ENCODE assay signal across 8 mouse cellular contexts in the genomic region with DNA sequence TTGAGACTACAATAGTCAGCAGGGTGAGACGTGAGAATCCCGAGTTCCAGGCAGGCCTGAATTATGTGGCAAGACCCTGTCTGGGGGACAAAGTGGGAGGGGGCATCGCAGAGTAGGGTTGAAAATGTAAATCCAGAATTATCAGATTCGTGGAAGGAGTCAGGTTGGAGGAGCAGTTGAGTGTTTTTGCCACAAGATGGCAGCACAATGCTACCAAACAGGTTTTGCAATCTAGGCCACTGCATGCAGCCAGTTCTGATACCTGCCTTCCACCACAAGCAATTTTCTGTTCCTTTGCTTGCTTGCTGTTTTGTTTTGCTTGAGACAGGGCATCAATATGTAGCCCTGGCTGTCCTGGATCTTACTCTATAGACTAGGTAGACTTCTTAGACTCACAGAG. TPM values are rescaled to one million over a fixed set of nuclear protein-coding genes. Genes with fewer than 3 reads are reported as not detected.
DNase-seq lines count a peak whose midpoint lies in the region; ATAC-seq and TF ChIP-seq lines count a peak whose summit lies in the region.

No protein-coding gene starts in this region.

- H3K36me3 ChIP-seq in MEL (ENCODE audit: control insufficient read depth in 1 of 2, insufficient read depth in 2 of 2, low read length in 2 of 2) = peaks cover 0 to 2% of the 10 kb centered on the region in 2 experiments; a peak in 2 of 4 replicates
- peaks cover 31% of the 10 kb centered on the region for H3K36me3 ChIP-seq in embryonic facial prominence, embryonic 14.5 days (ENCODE audit: control insufficient read depth, insufficient read depth, low read length)

- no peak for TF ChIP-seq POLR2A in MEL (IDR thresholded peaks at IDR 0.05; ENCODE audit: control insufficient read depth in 1 of 2, insufficient read depth in 1 of 2, low read depth in 1 of 2, low read length in 2 of 2, poor library complexity in 1 of 2)

- no peak overlapping the region for H3K4me2 ChIP-seq in embryonic facial prominence, embryonic 14.5 days (ENCODE audit: low read depth, low read length)

- no peak overlapping the region for H3K4me3 ChIP-seq in MEL (ENCODE audit: control insufficient read depth in 1 of 2, insufficient read depth in 1 of 2, low read depth in 2 of 2, low read length in 2 of 2)
- no peak overlapping the region for H3K4me3 ChIP-seq in embryonic facial prominence, embryonic 14.5 days (ENCODE audit: low read depth, low read length)

- no peak overlapping the region for H3K9ac ChIP-seq in MEL (ENCODE audit: control insufficient read depth, low read depth, low read length, poor library complexity, severe bottlenecking)
- no peak overlapping the region for H3K9ac ChIP-seq in embryonic facial prominence, embryonic 14.5 days (ENCODE audit: low read depth, low read length)

- peak; percentile 59 to 68 (median 66) for TF ChIP-seq CTCF in MEL (IDR thresholded peaks at IDR 0.05 in 2 of 3, conservative IDR thresholded peaks at IDR 0.05 in 1 of 3; ENCODE audit: control insufficient read depth in 1 of 3, insufficient read depth in 1 of 3, low read depth in 2 of 3, low read length in 3 of 3, poor library complexity in 1 of 3, severe bottlenecking in 1 of 3)

- 3% methylated on average over 4 of the region's 4 CpGs for WGBS in embryonic facial prominence, embryonic 14.5 days

- peak; percentile 73 for TF ChIP-seq RAD21 in MEL (IDR thresholded peaks at IDR 0.05; ENCODE audit: low read depth, low read length)

- H3K4me1 ChIP-seq in MEL (ENCODE audit: control insufficient read depth in 1 of 2, insufficient read depth in 2 of 2, low read length in 2 of 2) = peaks cover 0 to 4% of the 10 kb centered on the region in 2 experiments; a peak in 1 of 4 replicates
- peaks cover 8% of the 10 kb centered on the region; the same call in 1 of the 2 replicates for H3K4me1 ChIP-seq in embryonic facial prominence, embryonic 14.5 days (ENCODE audit: control insufficient read depth, insufficient read depth, low read length)

- no peaks in the 10 kb centered on the region for H3K9me3 ChIP-seq in MEL (replicated peaks; ENCODE audit: insufficient read depth, low read length)
- no peaks in the 10 kb centered on the region for H3K9me3 ChIP-seq in embryonic facial prominence, embryonic 14.5 days (ENCODE audit: control insufficient read depth, low read length)

- no peak for ATAC-seq in embryonic facial prominence, embryonic 14.5 days (ENCODE audit: low read depth)
- peak; percentile 52 to 62; a peak in 3 of 4 replicates for ATAC-seq in hematopoietic stem cell, adult 5-6 weeks (replicated peaks in 1 of 2; ENCODE audit: insufficient read depth in 1 of 2, low FRiP score in 2 of 2, low TSS enrichment in 1 of 2, low read depth in 1 of 2, poor library complexity in 2 of 2, severe bottlenecking in 2 of 2)

- H3K27me3 ChIP-seq in MEL (ENCODE audit: control insufficient read depth in 1 of 2, insufficient read depth in 2 of 2, low read length in 2 of 2) = no peaks in the 10 kb centered on the region
- H3K27me3 ChIP-seq in embryonic facial prominence, embryonic 14.5 days (replicated peaks; ENCODE audit: control insufficient read depth, insufficient read depth, low read length) = no peaks in the 10 kb centered on the region

- no peak overlapping the region for H3K27ac ChIP-seq in MEL (ENCODE audit: control insufficient read depth, low read depth, low read length)
- no peak overlapping the region for H3K27ac ChIP-seq in embryonic facial prominence, embryonic 14.5 days (replicated peaks; ENCODE audit: low read depth, low read length)

- no peaks in the 10 kb centered on the region for H3K79me2 ChIP-seq in MEL (ENCODE audit: control insufficient read depth, insufficient read depth, low read length, poor library complexity)

- peak; percentile 86 for DNase-seq in MEL (ENCODE audit: low read depth, low spot score)
- DNase-seq in adrenal gland, postnatal 36 days = peak; percentile 73 to 79
- DNase-seq in embryonic facial prominence, embryonic 14.5 days (ENCODE audit: low spot score) = peak; percentile 82
- DNase-seq in layer of hippocampus, postnatal 10 days (ENCODE audit: low spot score in 2 of 2) = peak; percentile 83
- peak; percentile 52 to 83 for DNase-seq in lung, postnatal 4 days
- peak; percentile 83 to 84 for DNase-seq in right cerebral cortex, postnatal 10 days (ENCODE audit: low spot score in 2 of 2)
- DNase-seq in yolk sac, embryonic 10.5 days (ENCODE audit: low spot score) = peak; percentile 37

- TF ChIP-seq EP300 in MEL (IDR thresholded peaks at IDR 0.05; ENCODE audit: low read depth in 1 of 2, low read length in 2 of 2) = no peak

TF ChIP-seq in MEL, 35 proteins besides CTCF, POLR2A, EP300 and RAD21:
- TF ChIP-seq GATA1 (IDR thresholded peaks at IDR 0.05; ENCODE audit: low read depth, low read length) = 0 out of 2 replicates have a peak, but pooled peaks have one; percentile 11
- peak; percentile 65 for TF ChIP-seq SMC3 (IDR thresholded peaks at IDR 0.05; ENCODE audit: low read depth, low read length)
- peak; percentile 94 for TF ChIP-seq ZNF384 (IDR thresholded peaks at IDR 0.05; ENCODE audit: low read depth, low read length)
- no peak for TF ChIP-seq E2F4 (IDR thresholded peaks at IDR 0.05; ENCODE audit: borderline replicate concordance, low read depth, low read length)
- peak; percentile 74 for TF ChIP-seq ZC3H11A (IDR thresholded peaks at IDR 0.05; ENCODE audit: low read depth, low read length)
- TF ChIP-seq GABPA (IDR thresholded peaks at IDR 0.05; ENCODE audit: low read depth, low read length) = no peak
- 0 out of 2 replicates have a peak, but pooled peaks have one; percentile 38 for TF ChIP-seq TBP (IDR thresholded peaks at IDR 0.05; ENCODE audit: low read depth, low read length)

RNA-seq across cellular contexts. Expression of a gene that starts 2.6 kb away (rescaled TPM):
- 8.9 and 9.9 TPM in 2 replicates for total RNA-seq in MEL (2012; rRNA removed)
- polyA plus RNA-seq in MEL (2012; ENCODE audit: insufficient read depth in 1 of 2, insufficient read length in 2 of 2, low read depth in 1 of 2, low replicate concordance in 2 of 2, missing spikeins in 1 of 2) = 10 to 100 TPM in 1 of 2 experiments, not detected in 1; 11.1 TPM
- total RNA-seq in adrenal gland, postnatal 36 days (2021) = 100 to 1,000 TPM; 329 to 440 TPM
- 7.4 and 17.0 TPM in 2 replicates for polyA plus RNA-seq in embryonic facial prominence, embryonic 14.5 days (2014; fragmentation: Nextera tagmentation; extraction: Ambion mirVana)
- not detected in 2 replicates for total RNA-seq in hematopoietic stem cell, adult 5-6 weeks (2017)
- total RNA-seq in layer of hippocampus, postnatal 10 days (2021) = 1 to 10 TPM; 5.3 to 5.6 TPM

RNA-seq across cellular contexts. Expression of a gene that starts 11.8 kb away (rescaled TPM):
- total RNA-seq in MEL (2012; rRNA removed) = 30.6 and 35.5 TPM in 2 replicates
- polyA plus RNA-seq in MEL (2012; ENCODE audit: insufficient read depth in 1 of 2, insufficient read length in 2 of 2, low read depth in 1 of 2, low replicate concordance in 2 of 2, missing spikeins in 1 of 2) = 10 to 100 TPM in 1 of 2 experiments, not detected in 1; 38.9 TPM
- total RNA-seq in adrenal gland, postnatal 36 days (2021) = 10 to 100 TPM; 46.2 to 57.2 TPM
- 18.1 and 18.4 TPM in 2 replicates for polyA plus RNA-seq in embryonic facial prominence, embryonic 14.5 days (2014; fragmentation: Nextera tagmentation; extraction: Ambion mirVana)
- 117 and 134 TPM in 2 replicates for total RNA-seq in hematopoietic stem cell, adult 5-6 weeks (2017)
- 10 to 100 TPM; 52.7 to 56.3 TPM for total RNA-seq in layer of hippocampus, postnatal 10 days (2021)

RNA-seq across cellular contexts. Expression of a gene that starts 17.3 kb away (rescaled TPM):
- 31.7 and 38.3 TPM in 2 replicates for total RNA-seq in MEL (2012; rRNA removed)
- 100 to 1,000 TPM in 1 of 2 experiments, not detected in 1; 354 TPM for polyA plus RNA-seq in MEL (2012; ENCODE audit: insufficient read depth in 1 of 2, insufficient read length in 2 of 2, low read depth in 1 of 2, low replicate concordance in 2 of 2, missing spikeins in 1 of 2)
- total RNA-seq in adrenal gland, postnatal 36 days (2021) = 100 to 1,000 TPM; 587 to 633 TPM
- polyA plus RNA-seq in embryonic facial prominence, embryonic 14.5 days (2014; fragmentation: Nextera tagmentation; extraction: Ambion mirVana) = 96.4 and 107 TPM in 2 replicates
- total RNA-seq in hematopoietic stem cell, adult 5-6 weeks (2017) = 215 and 230 TPM in 2 replicates
- total RNA-seq in layer of hippocampus, postnatal 10 days (2021) = 100 to 1,000 TPM; 215 to 229 TPM

RNA-seq across cellular contexts. Expression of a gene that starts 50.4 kb away (rescaled TPM):
- 109 and 128 TPM in 2 replicates for total RNA-seq in MEL (2012; rRNA removed)
- 100 to 1,000 TPM in 1 of 2 experiments, not detected in 1; 118 TPM for polyA plus RNA-seq in MEL (2012; ENCODE audit: insufficient read depth in 1 of 2, insufficient read length in 2 of 2, low read depth in 1 of 2, low replicate concordance in 2 of 2, missing spikeins in 1 of 2)
- 10 to 100 TPM; 69.4 to 76.1 TPM for total RNA-seq in adrenal gland, postnatal 36 days (2021)
- 172 and 180 TPM in 2 replicates for polyA plus RNA-seq in embryonic facial prominence, embryonic 14.5 days (2014; fragmentation: Nextera tagmentation; extraction: Ambion mirVana)
- total RNA-seq in hematopoietic stem cell, adult 5-6 weeks (2017) = 41.9 and 45.3 TPM in 2 replicates
- 10 to 100 TPM; 57.5 to 71.1 TPM for total RNA-seq in layer of hippocampus, postnatal 10 days (2021)

RNA-seq across cellular contexts. Expression of a gene that starts 50.8 kb away (rescaled TPM):
- 54.8 and 55.0 TPM in 2 replicates for total RNA-seq in MEL (2012; rRNA removed)
- 10 to 100 TPM in 1 of 2 experiments, not detected in 1; 72.6 TPM for polyA plus RNA-seq in MEL (2012; ENCODE audit: insufficient read depth in 1 of 2, insufficient read length in 2 of 2, low read depth in 1 of 2, low replicate concordance in 2 of 2, missing spikeins in 1 of 2)
- total RNA-seq in adrenal gland, postnatal 36 days (2021) = 10 to 100 TPM; 98.7 to 99.8 TPM
- 166 and 169 TPM in 2 replicates for polyA plus RNA-seq in embryonic facial prominence, embryonic 14.5 days (2014; fragmentation: Nextera tagmentation; extraction: Ambion mirVana)
- 24.8 and 35.0 TPM in 2 replicates for total RNA-seq in hematopoietic stem cell, adult 5-6 weeks (2017)
- total RNA-seq in layer of hippocampus, postnatal 10 days (2021) = 100 to 1,000 TPM; 157 to 171 TPM

Comparison
In these comparisons a context has a peak if more than half of its experiments do, and no peak if none do; other contexts are left out.
1. RNA of a gene that starts 2.6 kb away (total RNA-seq): 329 to 440 TPM in adrenal gland, postnatal 36 days; 8.9 to 9.9 TPM in MEL, 5.3 to 5.6 TPM in layer of hippocampus, postnatal 10 days and not detected in hematopoietic stem cell, adult 5-6 weeks; every median in the first group is over 10 times any median in the second.
2. Peak in every context shown above with its lines, with median percentiles within 50 percentile points of each other: DNase-seq.